Mouse (Mus musculus) cerebellum, postnatal 4 days (tissue): ENCODE data around the gene P3h4.

Experiments
- DNase-seq, 2 experiments: peaks; one replicate each; pipeline ENCODE4 v3.0.0; 2022; ENCODE audit warnings: low spot score in 2 of 2, mixed read lengths in 1 of 2

Gene P3h4

GRCm38 (mm10) chr11:100408835-100409462 is 5.7 kb downstream of the P3h4 start:
- DNase-seq = no peak

GRCm38 (mm10) chr11:100408076-100408834 is 6.4 kb downstream of the P3h4 start:
- peak in 1 of 2 experiments; percentile 49 for DNase-seq

GRCm38 (mm10) chr11:100406995-100407705 is 7.5 kb downstream of the P3h4 start:
- DNase-seq = no peak

GRCm38 (mm10) chr11:100406273-100406672 is 8.4 kb downstream of the P3h4 start:
- no peak for DNase-seq

GRCm38 (mm10) chr11:100404456-100405074 is 10.1 kb downstream of the P3h4 start:
- no peak for DNase-seq

GRCm38 (mm10) chr11:100403445-100404134 is 11.0 kb downstream of the P3h4 start:
- no peak for DNase-seq

- DNase-seq = no peak
Observed at GRCm38 (mm10) chr11:100402682-100403081, 12.0 kb downstream of the P3h4 start.

GRCm38 (mm10) chr11:100402240-100402639 is 12.4 kb downstream of the P3h4 start:
- no peak for DNase-seq

- no peak for DNase-seq
Observed at GRCm38 (mm10) chr11:100400842-100401241, 13.8 kb downstream of the P3h4 start.

- DNase-seq = no peak
Observed at GRCm38 (mm10) chr11:100399727-100400538, 14.7 kb downstream of the P3h4 start.

GRCm38 (mm10) chr11:100399320-100399719 is 15.3 kb downstream of the P3h4 start:
- no peak for DNase-seq

GRCm38 (mm10) chr11:100398517-100398916 is 16.1 kb downstream of the P3h4 start:
- no peak for DNase-seq

GRCm38 (mm10) chr11:100397600-100398389 is 16.8 kb downstream of the P3h4 start, which contains the start of gene Jup:
Gene Jup, minus strand, starts transcription at chr11:100397763.
- peak; percentile 98 to 99 for DNase-seq

GRCm38 (mm10) chr11:100396886-100397599 is 17.6 kb downstream of the P3h4 start:
- peak in 1 of 2 experiments; percentile 30 for DNase-seq

- DNase-seq = no peak
Observed at GRCm38 (mm10) chr11:100395861-100396631, 18.6 kb downstream of the P3h4 start.

GRCm38 (mm10) chr11:100395200-100395599 is 19.4 kb downstream of the P3h4 start:
- no peak for DNase-seq

GRCm38 (mm10) chr11:100394353-100395074 is 20.1 kb downstream of the P3h4 start:
- no peak for DNase-seq

- no peak for DNase-seq
Observed at GRCm38 (mm10) chr11:100393733-100394132, 20.9 kb downstream of the P3h4 start.
